Mouse (Mus musculus) testis, postnatal 14 days (tissue): Measurements from ENCODE around the gene Bicc1.

Source experiments
- DNase-seq: peaks from one replicate; pipeline ENCODE4 v3.0.0; 2021; ENCODE audit warnings: low spot score

Gene Bicc1

DNA sequence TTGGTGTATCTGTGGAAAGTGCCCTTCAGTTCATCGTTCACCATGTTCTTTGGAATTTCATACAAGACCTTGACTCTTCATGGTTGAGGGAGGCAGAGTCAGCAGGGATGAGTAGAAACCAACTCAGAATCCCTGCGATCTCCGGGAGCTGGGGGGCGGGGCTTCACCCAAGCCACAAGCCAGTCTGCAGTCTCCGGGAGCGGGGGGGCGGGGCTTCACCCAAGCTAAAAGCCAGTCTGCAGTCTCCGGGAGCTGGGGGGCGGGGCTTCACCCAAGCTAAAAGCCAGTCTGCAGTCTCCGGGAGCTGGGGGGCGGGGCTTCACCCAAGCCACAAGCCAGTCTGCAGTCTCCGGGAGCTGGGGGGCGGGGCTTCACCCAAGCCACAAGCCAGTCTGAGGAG is 213.4 kb downstream of the Bicc1 start:
- peak; percentile 70 for DNase-seq

GRCm38 (mm10) chr10:70945076-70945475 is 214.4 kb downstream of the Bicc1 start:
- no peak for DNase-seq

- DNase-seq: no peak
These were observed 217.9 kb downstream of the Bicc1 start for GRCm38 (mm10) chr10:70941623-70942022.

GRCm38 (mm10) chr10:70939751-70940150 is 219.7 kb downstream of the Bicc1 start:
- peak; percentile 16 for DNase-seq

GRCm38 (mm10) chr10:70937450-70937849 is 222.1 kb downstream of the Bicc1 start:
- no peak for DNase-seq

- DNase-seq: no peak
These were observed 223.5 kb downstream of the Bicc1 start for GRCm38 (mm10) chr10:70936008-70936407.

GRCm38 (mm10) chr10:70926126-70926525 is 233.4 kb downstream of the Bicc1 start:
- no peak for DNase-seq

- DNase-seq: no peak
These were observed 235.2 kb downstream of the Bicc1 start for GRCm38 (mm10) chr10:70924348-70924747.

- no peak for DNase-seq
These were observed 235.6 kb downstream of the Bicc1 start for GRCm38 (mm10) chr10:70923936-70924335.

DNA sequence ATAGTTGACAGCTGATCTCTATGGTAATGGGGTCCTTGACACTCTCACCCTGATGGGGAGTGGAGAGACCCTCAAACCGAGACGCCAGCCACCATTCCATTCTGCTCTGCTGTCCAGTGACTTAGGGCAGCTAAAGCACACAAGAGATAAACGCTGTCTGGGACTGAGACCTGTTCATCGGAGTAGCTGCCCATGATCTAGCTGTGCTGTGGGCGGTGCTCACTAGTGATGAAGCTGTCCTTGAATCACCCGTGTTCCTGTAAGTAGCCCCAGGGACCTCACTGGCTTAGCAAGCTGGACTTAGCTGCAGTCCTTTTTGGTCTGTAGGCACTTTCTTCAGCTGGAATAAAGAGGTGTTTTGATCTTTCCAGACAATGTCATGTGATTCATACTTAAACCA is 238.0 kb downstream of the Bicc1 start:
- DNase-seq: no peak

DNA sequence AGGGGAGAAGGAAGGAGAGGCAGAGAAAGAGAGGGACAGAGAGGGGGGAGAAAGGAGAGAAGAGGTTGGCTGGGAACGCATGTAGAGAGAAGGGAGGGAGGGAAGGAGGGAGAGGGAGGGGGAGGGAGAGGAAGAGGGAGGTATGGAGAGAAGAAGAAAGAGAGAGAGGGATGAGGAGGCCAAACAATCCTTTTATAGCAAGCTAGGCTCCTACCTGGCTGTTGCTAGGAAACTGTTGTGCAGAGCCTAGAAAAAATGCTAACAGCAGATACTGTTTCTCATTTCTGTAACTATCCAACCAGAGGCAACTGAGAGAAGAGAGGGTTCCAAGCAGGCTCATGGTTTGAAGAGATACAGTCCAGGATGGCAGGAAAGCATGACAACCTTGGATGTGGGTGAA is 239.6 kb downstream of the Bicc1 start:
- no peak for DNase-seq

DNA sequence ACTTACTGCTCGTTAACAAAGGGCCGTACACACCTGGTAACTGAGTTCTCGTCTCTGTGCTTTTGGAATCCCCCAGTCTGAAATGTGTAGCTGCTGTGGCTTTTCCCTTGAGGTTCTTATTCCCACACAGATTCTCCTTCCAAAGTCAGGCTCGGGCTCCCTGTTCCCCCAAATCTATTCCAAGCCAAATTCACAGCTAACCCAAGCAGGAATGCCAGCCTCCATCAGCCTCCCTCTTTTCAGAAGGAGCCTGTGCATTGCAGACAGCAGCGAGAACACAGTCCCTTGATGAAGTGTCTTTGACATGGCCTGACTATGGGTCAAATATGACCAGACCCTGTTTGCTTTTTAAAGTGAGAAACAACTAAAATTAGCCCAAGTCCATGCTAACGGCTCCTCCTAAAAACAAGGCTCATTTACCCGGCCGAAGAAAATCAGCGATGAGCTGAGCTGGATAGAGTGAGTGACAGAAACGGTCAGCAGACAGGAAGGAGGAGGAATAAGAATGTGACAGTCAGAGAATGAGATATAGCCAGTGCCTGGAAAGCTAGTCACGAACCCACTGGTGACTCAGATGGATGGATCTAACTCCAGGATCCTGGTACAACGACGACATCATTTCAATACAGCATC is 240.4 kb downstream of the Bicc1 start:
- no peak for DNase-seq

- peak; percentile 49 for DNase-seq
These were observed 242.8 kb downstream of the Bicc1 start for GRCm38 (mm10) chr10:70916697-70917096.

GRCm38 (mm10) chr10:70915096-70915495 is 244.4 kb downstream of the Bicc1 start:
- DNase-seq: no peak

GRCm38 (mm10) chr10:70903936-70904335 is 255.6 kb downstream of the Bicc1 start:
- no peak for DNase-seq

DNA sequence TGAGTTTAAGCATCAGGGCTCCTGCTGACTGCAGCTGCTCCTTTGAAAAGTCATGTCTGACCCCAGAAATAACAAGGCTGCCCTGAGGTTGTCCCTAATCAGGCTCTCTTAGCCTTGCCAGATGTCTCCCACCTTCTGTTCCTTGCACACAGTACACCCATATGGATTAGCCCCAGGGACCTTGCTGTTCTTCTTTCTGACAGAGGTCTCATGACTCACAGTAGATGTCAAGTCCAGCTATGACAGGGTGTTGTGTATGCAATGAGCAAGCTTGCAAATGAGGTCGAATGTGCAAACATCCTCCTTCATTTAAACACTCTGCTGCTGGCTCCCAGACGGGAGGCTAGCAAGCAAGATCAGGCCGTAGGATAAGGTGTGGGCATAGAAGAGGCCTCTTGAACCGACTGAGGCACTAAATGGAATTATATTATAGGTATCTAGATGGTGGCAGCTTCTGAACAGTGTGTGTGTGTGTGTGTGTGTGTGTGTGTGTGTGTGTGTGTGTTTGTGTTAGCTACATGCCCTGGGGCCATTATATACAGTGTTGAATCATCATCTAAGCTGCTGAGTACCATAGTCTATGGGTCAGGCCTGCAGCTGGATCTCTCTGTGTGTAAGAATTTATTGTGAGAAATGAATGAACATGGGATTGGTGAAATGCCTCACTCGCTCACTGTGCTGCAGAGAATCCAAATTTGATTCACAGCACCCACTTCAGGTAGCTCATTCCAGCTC is 256.6 kb downstream of the Bicc1 start:
- no peak for DNase-seq

- no peak for DNase-seq
These were observed 258.2 kb downstream of the Bicc1 start for GRCm38 (mm10) chr10:70901193-70901875.

DNA sequence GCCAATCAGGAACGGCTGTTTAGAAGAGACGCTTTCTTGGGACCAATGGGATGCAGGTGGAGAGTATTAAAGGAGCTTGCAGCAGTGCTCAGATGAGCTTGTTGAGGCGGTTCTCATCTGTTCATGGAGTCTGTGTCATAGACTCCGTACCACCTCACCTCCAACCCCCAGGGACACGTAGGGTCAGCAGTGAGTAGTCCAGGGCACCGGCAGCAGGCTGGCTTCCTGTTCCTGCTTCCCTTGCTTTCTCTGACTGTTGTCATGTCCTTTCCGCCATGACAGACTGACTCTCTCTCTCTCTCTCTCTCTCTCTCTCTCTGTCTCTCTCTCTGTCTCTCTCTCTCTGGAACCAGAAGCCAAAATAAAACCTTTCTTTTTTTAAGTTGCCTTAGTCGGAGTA is 263.6 kb downstream of the Bicc1 start:
- no peak for DNase-seq

DNA sequence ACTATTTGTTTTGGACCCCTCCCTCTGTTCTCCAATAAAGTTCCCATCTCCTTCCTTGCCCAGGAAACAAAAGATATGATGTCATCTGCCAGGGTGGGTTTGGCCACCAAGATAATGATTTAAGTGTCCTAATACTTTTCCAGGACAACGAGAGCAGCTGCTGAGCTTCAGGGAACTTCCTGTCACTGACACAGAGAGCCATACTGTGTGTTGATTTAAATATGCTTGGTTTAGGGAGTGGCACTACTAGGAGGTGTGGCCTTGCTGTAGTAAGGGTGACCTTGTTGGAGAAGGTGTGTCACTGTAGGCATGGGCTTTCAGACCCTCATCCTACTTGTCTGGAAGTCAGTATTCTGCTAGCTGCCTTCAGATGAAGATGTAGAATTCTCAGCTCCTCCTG is 281.5 kb downstream of the Bicc1 start:
- DNase-seq: no peak

DNA sequence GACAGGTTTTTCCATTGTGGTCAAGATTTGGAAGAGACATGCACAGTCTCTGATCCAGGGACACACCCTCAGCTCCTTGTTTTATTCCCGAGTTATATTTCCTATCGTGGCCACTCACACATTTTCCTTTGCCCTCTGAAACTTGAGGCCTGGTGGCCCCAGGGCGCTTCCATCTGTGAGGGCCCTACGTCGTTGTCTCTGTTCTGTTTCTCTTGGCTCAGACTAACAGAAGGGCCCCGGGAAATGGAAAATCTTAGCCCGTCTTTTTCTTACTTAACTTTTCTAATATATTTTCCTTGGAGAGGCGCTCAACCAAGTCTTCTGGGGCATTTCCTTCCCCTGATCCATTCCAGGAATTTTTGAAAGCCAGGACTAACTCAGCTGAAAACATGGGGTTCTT is 281.9 kb downstream of the Bicc1 start:
- no peak for DNase-seq

GRCm38 (mm10) chr10:70876522-70876921 is 283.0 kb downstream of the Bicc1 start:
- DNase-seq: no peak

- DNase-seq: peak; percentile 16
These were observed 283.4 kb downstream of the Bicc1 start for GRCm38 (mm10) chr10:70876119-70876518.

DNA sequence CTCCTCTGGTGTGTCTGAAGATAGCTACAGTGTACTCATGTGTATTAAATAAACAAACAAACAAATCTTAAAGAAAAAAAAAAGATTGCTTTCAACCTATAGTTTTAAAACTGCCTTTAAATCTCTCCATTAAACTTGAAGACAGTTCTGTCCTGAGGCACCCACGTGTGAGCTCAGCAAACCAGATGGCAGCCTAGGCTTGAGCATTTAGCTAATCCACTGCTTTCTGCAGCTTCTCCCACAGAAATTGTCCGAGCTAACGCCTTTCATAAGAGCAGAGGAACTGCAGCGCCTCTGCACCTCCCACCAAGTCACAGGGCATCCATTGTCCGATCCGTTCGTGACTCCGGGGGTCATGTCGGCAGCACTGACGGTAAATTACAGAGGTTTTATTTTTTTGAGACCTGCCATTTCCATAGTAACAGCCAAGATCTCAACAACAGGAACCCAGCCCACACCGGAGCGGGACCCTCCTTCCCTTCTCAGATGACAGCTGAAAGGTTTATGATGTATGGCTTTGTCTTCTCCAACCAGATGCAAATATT is 284.4 kb downstream of the Bicc1 start:
- no peak for DNase-seq
